Mouse (Mus musculus) G1E (cell line): Measurements from ENCODE around the gene H2afy2. TPM values are rescaled to one million over a fixed set of nuclear protein-coding genes. Genes with fewer than 3 reads are reported as not detected.

Source experiments
- ATAC-seq: 2 replicates; pipeline ENCODE4 v1.8.0; 2016; ENCODE audit warnings: mild to moderate bottlenecking; ENCODE audit not compliant: insufficient number of reproducible peaks, poor library complexity, low FRiP score, severe bottlenecking; ENCODE audit errors: extremely low read depth
- DNase-seq: peaks from one replicate; pipeline ENCODE4 v3.0.0; 2012; ENCODE audit warnings: low spot score
- H3K27me3 ChIP-seq: 2 replicates; pipeline ENCODE4 v1.6.1; 2012; ENCODE audit warnings: mild to moderate bottlenecking, low read length, inconsistent platforms; ENCODE audit not compliant: insufficient read depth
- H3K36me3 ChIP-seq: replicated peaks from 2 replicates; pipeline ENCODE3; 2012; ENCODE audit warnings: mild to moderate bottlenecking, inconsistent platforms
- H3K4me1 ChIP-seq: 2 replicates; pipeline ENCODE4 v1.6.1; 2012; ENCODE audit warnings: low read depth, low read length, inconsistent platforms, mixed read lengths; ENCODE audit not compliant: insufficient read depth
- H3K4me3 ChIP-seq: 2 replicates; pipeline ENCODE4 v1.5.1; 2012; ENCODE audit warnings: low read depth, mild to moderate bottlenecking, inconsistent platforms, low read length, moderate library complexity, mixed read lengths
- H3K9me3 ChIP-seq: replicated peaks from 2 replicates; pipeline ENCODE4 v1.6.1; 2012; ENCODE audit warnings: inconsistent platforms
- CTCF ChIP-seq: IDR thresholded peaks from 2 replicates; pipeline ENCODE4 v1.5.1; 2012; ENCODE audit warnings: low read depth, low read length, inconsistent platforms, mixed read lengths
- GATA1 ChIP-seq: IDR thresholded peaks from 2 replicates; pipeline ENCODE4 v1.6.1; 2012; ENCODE audit warnings: borderline replicate concordance, low read length, inconsistent platforms, mixed read lengths
- GATA2 ChIP-seq: IDR thresholded peaks from 2 replicates; pipeline ENCODE4 v1.6.1; 2012; ENCODE audit warnings: low read depth, low read length, inconsistent platforms, borderline replicate concordance
- POLR2AphosphoS5 ChIP-seq: IDR thresholded peaks from 2 replicates; pipeline ENCODE4 v1.6.1; 2012; ENCODE audit warnings: low read depth, low read length, inconsistent platforms; ENCODE audit not compliant: insufficient replicate concordance
- TAL1 ChIP-seq: conservative IDR thresholded peaks from 2 replicates; pipeline ENCODE4 v1.6.1; 2012; ENCODE audit warnings: low read depth, low read length, inconsistent platforms, mixed read lengths
- polyA plus RNA-seq: library from polyadenylated mRNA; stranded (reverse); fragments of >175 nt; gene quantifications from 2 replicates; pipeline ENCODE4 v1.2.3, GENCODE M21; 2012
- total RNA-seq, 2 experiments: library from RNA; stranded (forward) in 1 of 2; stranded (reverse) in 1 of 2; fragments of 200-1000 nt in 1 of 2; fragments of >200 nt in 1 of 2; fragmentation: Nextera tagmentation in 1 of 2; gene quantifications; 2 replicates each; pipeline ENCODE4 v1.2.3; 2014 to 2017

Gene H2afy2
- total and polyA plus RNA-seq, 3 experiments, result 0.05 TPM; not detected in 2

DNA sequence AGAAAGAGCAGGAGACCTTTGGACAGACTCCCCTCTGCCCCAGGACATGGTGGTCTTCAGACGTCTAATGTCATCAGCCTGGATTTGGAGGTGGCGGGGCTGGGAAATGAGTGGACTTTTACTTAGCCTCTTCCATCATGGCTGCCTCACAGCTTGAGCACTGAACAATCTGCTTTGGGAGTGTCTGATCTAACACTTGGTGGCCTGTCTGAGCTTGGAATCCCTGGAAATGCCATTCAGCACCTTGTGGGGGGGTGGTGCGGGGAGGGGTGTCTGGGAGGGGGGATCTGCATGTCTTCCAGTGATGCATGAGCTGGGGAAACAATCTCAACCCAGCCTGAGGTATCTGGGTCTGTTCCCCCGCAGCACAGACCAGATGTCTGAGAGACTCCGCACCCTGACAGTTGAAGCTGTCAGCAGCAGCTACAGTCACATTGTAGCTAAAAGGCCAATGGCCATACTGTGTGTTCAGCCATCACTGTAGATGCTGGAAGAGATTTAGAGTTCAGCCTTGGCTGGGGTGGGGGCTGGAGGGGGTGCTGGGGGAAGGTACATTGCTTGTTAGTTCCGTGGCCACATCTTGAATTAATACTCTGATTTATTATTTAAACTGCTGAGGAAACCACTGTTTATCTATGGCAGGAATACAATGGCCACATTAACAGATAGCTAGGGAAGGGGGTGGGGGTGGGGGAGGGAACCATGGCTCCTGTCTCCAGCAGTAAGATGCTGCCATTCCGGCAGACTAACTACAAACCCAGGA lies 39.2 kb upstream of the H2afy2 start:
- no peak for ATAC-seq
- no peak overlapping the region for H3K4me3 ChIP-seq
- no peaks in the 10 kb centered on the region for H3K27me3 ChIP-seq
- H3K4me1 ChIP-seq, result no peaks in the 10 kb centered on the region
- no peak for TF ChIP-seq GATA2
- no peak for TF ChIP-seq GATA1
- no peak for DNase-seq
- no peaks in the 10 kb centered on the region for H3K9me3 ChIP-seq
- H3K36me3 ChIP-seq, result no peaks in the 10 kb centered on the region

DNA sequence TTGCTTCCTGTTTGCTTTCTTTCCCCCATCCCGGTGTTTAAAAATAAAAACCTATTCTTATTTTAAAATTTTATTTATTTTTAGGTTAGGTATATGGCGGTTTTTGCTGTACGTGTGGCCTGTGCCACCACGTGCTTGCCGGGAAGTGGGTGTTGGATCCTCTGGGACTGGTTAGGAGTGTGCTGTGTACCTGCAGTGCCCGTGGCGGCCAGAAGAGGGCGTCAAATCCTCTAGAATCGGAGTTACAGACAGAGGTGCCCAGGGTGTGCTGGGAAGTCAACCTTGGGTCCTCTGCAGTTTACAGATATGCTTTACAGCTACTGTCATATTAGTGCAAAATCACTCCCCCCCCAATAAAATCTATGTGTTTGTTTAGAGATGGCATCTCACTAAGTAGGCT lies 36.1 kb upstream of the H2afy2 start:
- Histone ChIP-seq H3K9me3 (no peaks in the 10 kb centered on the region), H3K4me3 (no peak overlapping the region), H3K4me1 (no peaks in the 10 kb centered on the region), H3K27me3 (no peaks in the 10 kb centered on the region), H3K36me3 (no peaks in the 10 kb centered on the region)
- ATAC-seq, result no peak
- TF ChIP-seq POLR2AphosphoS5 (no peak), GATA2 (no peak), CTCF (no peak), TAL1 (no peak), GATA1 (no peak)
- DNase-seq, result no peak

DNA sequence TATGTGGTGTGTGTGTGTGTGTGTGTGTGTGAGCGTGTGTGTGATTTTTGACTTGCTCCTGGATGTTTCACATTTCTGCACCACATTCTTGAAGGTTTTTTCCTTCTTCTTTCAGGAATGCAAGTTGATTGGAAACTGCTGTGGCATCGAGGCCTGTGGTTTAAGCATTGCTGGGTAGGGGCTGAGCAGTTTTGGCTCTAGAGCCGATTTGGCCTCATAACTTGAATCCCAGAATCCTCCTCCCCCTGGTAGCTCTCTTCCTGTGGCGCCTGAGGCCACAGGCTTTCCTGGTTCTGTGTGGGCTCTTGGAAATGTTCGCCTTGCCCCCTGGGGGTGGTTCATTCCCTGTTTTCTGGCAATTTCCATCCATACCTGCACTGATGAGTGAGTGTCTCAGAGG lies 28.0 kb upstream of the H2afy2 start:
- no peaks in the 10 kb centered on the region for H3K9me3 ChIP-seq
- H3K27me3 ChIP-seq, result no peaks in the 10 kb centered on the region
- H3K36me3 ChIP-seq, result no peaks in the 10 kb centered on the region
- no peak overlapping the region for H3K4me3 ChIP-seq
- DNase-seq (no peak), ATAC-seq (no peak)
- no peaks in the 10 kb centered on the region for H3K4me1 ChIP-seq
- TF ChIP-seq GATA2, result no peak
- no peak for TF ChIP-seq TAL1
- no peak for TF ChIP-seq POLR2AphosphoS5
- no peak for TF ChIP-seq CTCF
- no peak for TF ChIP-seq GATA1

DNA sequence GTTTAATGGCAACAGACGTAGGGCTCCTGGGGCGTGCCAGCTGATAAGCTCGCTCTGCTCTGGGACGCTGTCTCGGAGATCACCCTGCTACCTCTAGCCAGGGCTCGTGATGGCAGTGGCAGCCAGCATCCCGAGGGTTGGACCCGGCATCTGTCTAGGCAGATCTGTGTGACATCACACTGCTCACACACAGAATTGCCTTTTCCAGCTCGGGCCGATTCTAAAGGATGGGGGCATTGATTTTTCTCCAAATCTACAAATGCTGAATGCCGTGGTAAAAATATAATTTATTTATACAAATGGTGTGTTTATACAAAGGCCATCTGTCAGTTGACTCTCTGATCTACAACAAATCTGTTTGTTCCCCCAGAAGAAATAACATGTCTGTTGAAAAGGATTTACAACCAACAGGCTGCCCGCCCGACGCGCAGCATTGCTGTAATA lies 14.2 kb upstream of the H2afy2 start:
- no peaks in the 10 kb centered on the region for H3K9me3 ChIP-seq
- DNase-seq (no peak), ATAC-seq (no peak)
- H3K27me3 ChIP-seq, result no peaks in the 10 kb centered on the region
- TF ChIP-seq GATA1 (no peak), POLR2AphosphoS5 (no peak), TAL1 (no peak), GATA2 (no peak), CTCF (no peak)
- no peaks in the 10 kb centered on the region for H3K4me1 ChIP-seq
- H3K4me3 ChIP-seq, result no peak overlapping the region
- H3K36me3 ChIP-seq, result no peaks in the 10 kb centered on the region

DNA sequence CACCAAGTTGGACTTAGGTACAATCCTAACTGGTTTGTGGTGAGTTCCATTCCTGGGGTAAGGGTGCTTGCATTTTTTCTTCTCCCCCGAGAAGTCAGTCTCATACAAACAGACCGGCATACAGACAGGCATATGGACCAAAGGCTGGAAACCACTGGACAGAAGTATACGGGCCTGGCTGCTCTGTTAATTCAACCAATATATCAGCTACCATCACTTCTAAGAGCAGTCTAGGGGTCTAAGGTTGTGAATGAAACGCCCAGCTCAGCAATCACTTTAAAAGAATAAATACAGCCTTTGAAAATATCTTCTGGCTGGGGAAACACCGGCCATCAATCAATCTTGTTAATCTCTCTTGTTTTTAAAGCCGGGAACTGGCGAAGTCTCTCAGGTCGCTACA lies 11.5 kb upstream of the H2afy2 start:
- Histone ChIP-seq H3K4me3 (no peak overlapping the region), H3K27me3 (no peaks in the 10 kb centered on the region), H3K4me1 (no peaks in the 10 kb centered on the region), H3K36me3 (no peaks in the 10 kb centered on the region), H3K9me3 (no peaks in the 10 kb centered on the region)
- DNase-seq (no peak), ATAC-seq (no peak)
- TF ChIP-seq GATA1 (no peak), CTCF (no peak), TAL1 (no peak), POLR2AphosphoS5 (no peak), GATA2 (no peak)

DNA sequence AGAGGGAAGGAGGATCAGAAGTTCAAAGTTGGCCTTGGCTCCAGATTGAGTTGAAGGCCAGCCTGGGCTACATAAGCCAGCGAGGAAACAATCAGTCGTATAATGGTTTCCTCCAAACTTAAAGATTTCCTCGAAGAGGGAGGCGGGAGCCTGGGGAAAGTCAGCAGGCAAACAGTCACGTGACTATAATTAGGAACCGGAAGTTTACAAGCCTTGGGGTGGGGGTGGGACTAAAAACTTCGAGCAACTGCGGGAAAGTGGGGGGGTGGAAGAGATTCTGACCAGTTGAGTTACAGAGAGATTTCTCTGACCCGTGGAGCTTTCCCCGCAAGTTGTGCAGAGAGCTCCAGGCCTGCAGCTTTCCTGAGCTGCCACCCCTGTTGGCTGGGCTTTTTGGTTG lies 11.0 kb upstream of the H2afy2 start:
- TF ChIP-seq POLR2AphosphoS5 (no peak), TAL1 (no peak), GATA1 (no peak)
- no peak overlapping the region for H3K4me3 ChIP-seq
- no peaks in the 10 kb centered on the region for H3K27me3 ChIP-seq
- no peaks in the 10 kb centered on the region for H3K9me3 ChIP-seq
- no peaks in the 10 kb centered on the region for H3K4me1 ChIP-seq
- H3K36me3 ChIP-seq, result no peaks in the 10 kb centered on the region
- DNase-seq (no peak), ATAC-seq (no peak)
